Mouse (Mus musculus): ENCODE data around the gene Mrm3.

Mrm3 gene

GRCm38 (mm10) chr11:76252036-76252435 lies 8.5 kb downstream of the Mrm3 start:
- DNase-seq (ENCODE audit: low spot score) = no peak

DNA sequence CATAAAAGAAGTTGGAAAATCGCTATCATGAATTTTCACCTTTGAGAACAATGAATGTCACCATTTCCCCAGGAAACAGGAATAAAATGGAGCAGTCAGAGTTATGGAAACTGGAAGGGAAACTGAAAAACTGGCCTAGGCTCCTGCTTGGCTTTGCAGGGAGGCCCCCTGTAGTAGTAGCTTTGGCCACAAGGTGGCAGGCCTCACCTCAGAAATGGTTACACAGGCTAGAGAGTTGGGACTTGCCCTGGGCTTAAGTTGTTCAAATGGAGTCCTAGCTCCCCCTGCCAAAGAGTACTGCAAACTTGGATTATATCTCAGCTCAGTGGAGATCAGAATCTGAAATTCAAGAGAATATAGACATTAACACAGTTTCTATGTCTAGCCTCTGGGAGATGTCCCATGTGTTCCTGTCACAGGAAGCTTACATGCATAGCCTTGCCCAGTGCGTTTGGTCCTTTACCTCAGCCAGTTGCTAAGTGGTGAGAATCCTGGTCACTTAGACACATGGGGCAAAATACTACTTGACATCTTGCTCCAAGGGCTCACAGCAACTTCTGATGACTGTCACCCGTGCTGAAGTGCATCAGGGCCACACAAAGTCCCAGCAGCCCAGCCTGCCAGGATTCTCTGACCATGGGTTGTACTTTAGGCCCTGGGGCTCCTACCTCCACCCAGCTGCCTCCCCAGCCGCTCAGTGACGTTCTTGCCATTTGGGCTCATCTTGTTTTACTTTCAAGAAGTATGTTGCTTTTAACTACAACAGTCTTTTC lies 9.8 kb downstream of the Mrm3 start:
- DNase-seq (ENCODE audit: low spot score) = peak; percentile 77

DNA sequence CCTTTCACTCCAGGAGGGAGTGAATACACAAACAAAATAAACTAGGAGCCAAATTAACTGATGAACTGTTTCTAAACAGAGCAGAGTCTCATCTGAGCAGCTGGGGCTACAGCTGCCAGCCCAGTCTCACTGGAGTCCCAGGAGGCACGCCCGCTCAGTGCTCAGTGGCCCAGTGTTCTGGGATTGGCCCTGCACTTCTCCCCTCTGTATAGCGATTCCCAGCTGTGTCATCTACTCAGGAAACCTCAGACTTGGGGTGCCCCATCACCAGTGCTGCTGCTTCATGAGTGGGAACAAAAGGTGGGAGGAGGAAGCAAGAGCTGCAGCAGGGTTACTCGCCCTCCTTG lies 10.4 kb downstream of the Mrm3 start:
- DNase-seq (ENCODE audit: low spot score) = no peak

DNA sequence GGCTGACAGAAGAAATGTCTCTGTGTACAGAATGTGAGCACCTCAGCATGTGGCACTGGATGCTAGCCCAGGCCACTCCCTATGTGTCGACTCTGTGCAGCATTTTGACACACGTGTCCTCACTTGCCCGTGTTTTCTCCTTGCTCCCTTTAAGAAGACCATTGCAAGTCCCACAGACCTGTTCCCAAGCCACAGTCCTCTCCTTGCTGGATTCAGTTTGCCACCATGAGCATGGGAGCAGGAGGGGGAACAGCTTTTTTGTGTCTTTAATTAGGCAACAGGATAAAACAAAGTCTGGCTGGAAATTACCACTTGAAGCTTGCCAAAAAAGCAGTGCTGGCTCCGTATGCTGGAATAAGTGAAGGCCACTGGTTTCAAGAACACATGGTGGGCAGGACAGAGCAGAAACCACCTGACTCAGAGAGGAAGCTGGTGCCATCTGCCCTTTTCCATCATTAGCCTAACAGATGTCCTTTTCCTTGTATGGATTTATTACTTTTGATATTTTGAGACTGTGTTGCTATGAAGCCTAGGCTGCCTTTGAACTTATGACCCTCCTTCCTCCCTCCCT lies 12.0 kb downstream of the Mrm3 start:
- DNase-seq (ENCODE audit: low spot score) = peak; percentile 22

DNA sequence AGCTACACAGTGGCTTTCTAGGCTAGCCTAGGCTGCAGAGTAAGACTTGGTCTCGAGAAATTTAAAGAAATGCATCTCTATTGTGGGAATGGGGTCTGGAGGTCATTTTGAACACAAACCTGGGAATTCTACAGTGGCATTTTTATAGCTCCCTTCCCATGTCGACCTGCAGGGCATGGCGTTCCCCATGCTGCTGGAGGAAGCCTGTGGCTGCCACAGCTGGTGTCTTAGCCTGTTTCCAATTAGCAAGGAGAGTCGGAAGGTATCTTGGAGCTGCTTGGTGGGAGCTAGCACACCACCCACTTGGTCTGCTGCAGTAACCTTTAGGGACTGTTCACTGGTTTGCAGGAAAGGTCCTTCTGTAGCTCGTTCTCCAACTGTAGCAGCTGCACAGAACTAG lies 12.6 kb downstream of the Mrm3 start:
- DNase-seq (ENCODE audit: low spot score) = no peak

GRCm38 (mm10) chr11:76257386-76257785 lies 13.9 kb downstream of the Mrm3 start:
- DNase-seq (ENCODE audit: low spot score) = no peak

DNA sequence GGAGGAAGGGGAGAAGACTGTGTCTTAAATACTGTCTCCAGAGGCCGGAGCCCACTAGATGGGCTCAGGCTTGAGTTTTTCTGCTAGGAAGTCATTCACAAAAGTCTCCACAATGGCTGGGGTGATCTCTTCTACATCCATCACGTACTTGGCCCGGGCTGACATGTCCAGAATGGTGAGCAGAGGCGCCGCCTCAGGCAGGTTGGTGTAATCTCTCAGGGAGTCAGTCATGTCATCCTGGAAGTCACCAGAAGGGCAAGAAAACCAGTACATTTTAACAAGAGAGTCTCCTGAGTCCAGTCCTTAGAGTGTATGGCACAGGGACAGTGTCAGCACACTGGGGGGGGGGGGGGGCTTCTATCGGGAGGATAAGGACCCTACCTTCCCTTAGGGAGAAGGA lies 15.0 kb downstream of the Mrm3 start:
- no peak for DNase-seq (ENCODE audit: low spot score)

DNA sequence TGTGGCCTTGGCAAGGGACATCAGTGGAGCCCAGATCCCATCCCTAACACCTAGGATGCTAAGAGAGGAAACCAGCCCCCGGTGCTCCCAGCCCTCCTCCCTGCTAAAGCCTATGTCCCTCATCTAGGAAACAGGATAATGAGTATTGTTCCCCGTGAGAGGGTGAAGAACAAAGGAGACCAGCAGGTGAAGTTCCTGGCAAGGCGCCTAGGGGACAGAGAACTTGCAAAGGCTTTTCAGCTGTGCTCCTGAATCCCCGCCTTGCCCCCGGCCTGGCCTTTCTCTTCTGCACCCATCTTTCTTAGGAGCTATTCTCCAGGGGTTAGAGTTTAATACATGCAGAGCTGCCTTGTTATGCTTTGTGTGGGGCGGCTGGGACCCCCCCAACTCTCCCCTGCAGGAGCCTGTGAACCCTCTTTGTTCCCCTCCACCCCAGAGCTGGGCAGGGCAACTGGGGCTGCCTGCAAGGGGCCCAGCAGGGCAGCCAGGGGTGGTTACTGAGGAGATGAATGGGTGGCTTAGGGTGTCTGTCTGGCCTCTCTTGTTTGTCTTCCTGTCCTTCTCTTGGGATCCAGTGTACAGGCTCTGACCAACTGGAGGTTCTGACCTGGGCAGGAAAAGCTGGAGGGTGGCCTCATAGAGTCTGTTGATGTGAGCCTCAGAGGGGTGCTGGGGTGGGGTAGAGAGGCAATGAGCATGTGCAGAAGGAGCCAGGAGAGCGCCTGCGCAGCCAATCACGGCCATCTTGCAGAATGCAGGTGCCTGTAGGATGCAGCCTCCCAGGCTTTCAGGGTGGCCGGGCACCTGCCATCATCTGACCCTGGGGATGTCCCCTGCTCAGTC lies 16.9 kb downstream of the Mrm3 start:
- DNase-seq (ENCODE audit: low spot score) = no peak

- no peak for DNase-seq (ENCODE audit: low spot score)
These were observed 17.7 kb downstream of the Mrm3 start for GRCm38 (mm10) chr11:76261224-76261623.

DNA sequence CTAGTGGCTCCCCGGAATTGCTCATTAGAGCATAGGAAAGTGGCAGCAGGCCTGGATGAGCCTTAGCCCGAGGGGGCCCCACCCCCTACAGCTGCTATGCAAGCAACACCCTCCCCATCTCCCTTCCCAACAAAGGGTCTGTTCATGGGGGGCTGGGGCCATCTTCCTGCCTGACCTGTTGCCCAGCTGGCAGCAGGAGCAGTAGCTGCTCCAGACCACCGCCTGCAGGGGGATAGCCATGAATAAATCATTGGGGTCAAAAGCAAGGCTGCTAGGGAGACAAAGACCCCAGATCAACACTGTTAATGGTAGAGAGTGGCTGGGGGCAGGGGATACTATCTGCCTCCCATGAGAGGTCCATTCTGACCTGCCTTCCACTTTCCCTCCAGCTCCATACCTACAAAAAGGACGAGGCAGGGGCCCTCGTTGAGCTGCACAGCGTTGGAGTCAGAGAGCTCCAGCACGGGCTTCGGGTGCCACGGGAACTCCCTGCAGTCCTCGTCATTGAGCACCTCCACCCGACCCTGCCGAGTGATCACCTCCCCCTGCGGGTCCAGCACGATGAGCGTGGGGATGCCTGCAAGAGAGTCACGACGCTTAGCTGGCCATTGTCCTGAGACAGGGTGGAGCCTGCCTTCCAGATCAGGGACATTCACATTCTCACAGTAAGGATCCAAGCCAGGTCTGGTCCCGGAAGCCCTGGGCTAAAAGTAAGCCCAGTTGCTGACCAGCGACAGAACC lies 19.3 kb downstream of the Mrm3 start:
- no peak for DNase-seq (ENCODE audit: low spot score)

GRCm38 (mm10) chr11:76267550-76267949 lies 24.0 kb downstream of the Mrm3 start:
- DNase-seq (ENCODE audit: low spot score) = no peak

DNA sequence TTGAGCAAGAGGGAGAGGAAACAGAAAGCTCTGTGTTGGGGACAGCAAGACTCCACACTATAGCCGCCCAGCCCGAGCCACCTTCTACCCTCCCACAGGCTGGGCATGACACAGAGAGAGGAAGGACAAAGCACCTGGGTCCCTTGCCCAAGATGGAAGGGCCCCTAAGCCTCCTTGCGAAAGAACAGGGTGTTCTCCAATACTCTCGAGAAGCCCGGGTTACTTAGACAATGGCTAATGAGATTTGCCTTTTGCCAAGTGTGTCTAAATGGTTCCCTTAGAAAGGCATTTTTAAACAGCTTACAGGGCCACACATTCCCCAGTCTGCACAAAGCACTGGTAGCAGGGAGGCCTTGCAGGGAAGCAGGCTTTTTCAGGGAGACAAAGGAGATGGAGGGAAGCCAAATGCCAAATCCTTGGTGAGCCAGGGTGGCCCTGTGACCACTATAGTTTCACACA lies 24.5 kb downstream of the Mrm3 start:
- DNase-seq (ENCODE audit: low spot score) = peak; percentile 19

GRCm38 (mm10) chr11:76268521-76269065 lies 25.1 kb downstream of the Mrm3 start:
- no peak for DNase-seq (ENCODE audit: low spot score)

- no peak for DNase-seq (ENCODE audit: low spot score)
These were observed 28.9 kb downstream of the Mrm3 start for GRCm38 (mm10) chr11:76272440-76272839.

GRCm38 (mm10) chr11:76278960-76279852 lies 35.7 kb downstream of the Mrm3 start:
- no peak for DNase-seq (ENCODE audit: low spot score)

DNA sequence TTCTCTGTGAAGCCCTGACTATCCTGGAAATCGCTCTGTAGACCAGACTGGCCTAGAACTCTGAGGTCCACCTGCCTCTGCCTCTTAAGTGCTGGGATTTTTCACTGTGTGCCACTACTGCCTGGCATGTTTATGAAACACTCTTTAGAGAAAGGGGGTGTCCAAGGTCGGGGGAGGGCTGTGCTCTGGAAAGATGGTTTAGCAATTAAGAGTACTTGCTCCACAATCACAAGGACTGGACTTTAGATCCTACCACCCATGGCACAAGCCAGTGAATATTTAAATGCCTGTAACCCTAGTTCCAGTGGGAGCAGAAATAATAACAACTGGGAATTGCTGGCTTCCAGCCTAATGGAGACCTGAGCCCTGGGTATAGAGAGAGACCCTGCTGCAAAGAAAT lies 36.5 kb downstream of the Mrm3 start:
- DNase-seq (ENCODE audit: low spot score) = no peak

- DNase-seq (ENCODE audit: low spot score) = no peak
These were observed 40.3 kb downstream of the Mrm3 start for GRCm38 (mm10) chr11:76283841-76284240.

DNA sequence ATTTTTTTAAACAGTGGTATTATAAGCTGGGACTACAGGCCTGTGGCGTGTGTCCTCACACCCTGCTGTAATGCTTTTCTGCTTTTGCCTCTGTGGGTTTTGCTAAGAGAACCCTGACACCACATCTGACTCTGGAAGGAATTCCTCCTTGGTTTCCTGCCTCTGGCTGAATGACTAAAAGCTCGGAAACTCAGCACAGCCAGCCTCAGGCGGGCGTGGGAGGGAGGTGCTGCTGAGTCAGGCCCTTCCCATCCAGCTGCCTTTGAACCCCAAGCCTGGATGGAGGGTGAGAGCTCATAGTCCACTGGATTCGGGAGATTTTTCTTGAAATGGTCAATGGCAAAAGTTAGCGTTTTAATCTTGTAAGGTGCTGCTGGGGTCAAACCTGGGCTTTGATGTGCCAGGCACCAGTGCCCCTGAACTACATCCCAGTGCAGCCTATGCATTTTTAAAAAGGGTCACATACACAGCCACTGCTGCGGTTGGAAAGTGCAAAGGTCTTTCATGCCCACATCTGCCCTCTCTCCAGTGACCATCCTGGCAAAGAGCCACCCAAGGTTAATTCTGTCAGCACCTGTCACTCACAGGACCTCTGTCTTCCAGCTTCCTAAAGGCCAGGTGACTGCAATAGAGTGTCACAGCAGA lies 42.0 kb downstream of the Mrm3 start:
- DNase-seq (ENCODE audit: low spot score) = no peak

GRCm38 (mm10) chr11:76286534-76287126 lies 43.1 kb downstream of the Mrm3 start:
- DNase-seq (ENCODE audit: low spot score) = no peak

GRCm38 (mm10) chr11:76287301-76287700 lies 43.8 kb downstream of the Mrm3 start:
- DNase-seq (ENCODE audit: low spot score) = no peak
